In genomic region chr7:111270874-111271273, GRCm38 (mm10) we compare ENCODE assay signal across 16 mouse cellular contexts.
"Had no signal": no experiment of that assay in that cellular context is flagged by ENCODE, and none has a peak within 500 bp of the region (broad histone marks: within the 10 kb centered on the region; RNA-seq: fewer than 3 reads in every experiment).

No protein-coding gene starts in this region.

- ATAC-seq: intestine, postnatal 0 days; midbrain, embryonic 15.5 days had no signal

- H3K4me3 ChIP-seq: layer of hippocampus, adult 2 months; liver, embryonic 13.5 days; midbrain, embryonic 12.5 days; midbrain, embryonic 15.5 days; neural tube, embryonic 12.5 days; neural tube, embryonic 15.5 days had no signal

- H3K27ac ChIP-seq: kidney, postnatal 0 days; layer of hippocampus, adult 2 months; liver, embryonic 13.5 days; macrophage; midbrain, embryonic 12.5 days; midbrain, embryonic 15.5 days; neural tube, embryonic 12.5 days; neural tube, embryonic 15.5 days; stomach, postnatal 0 days had no signal

- DNase-seq: kidney, adult 2 months; kidney, postnatal 25 days; layer of hippocampus, adult 9-11 months; liver, embryonic 13.5 days; lung, adult 2 months; lung, postnatal 14 days; thymus, postnatal 25 days had no signal
